Mouse (Mus musculus) liver, postnatal 0 days (tissue): ENCODE results near the gene Gtf2h3. TPM values are rescaled to one million over a fixed set of nuclear protein-coding genes. Genes with fewer than 3 reads are reported as not detected.
"Not testable (repeated sequence)": the region's sequence is repeated elsewhere in the genome, so short reads cannot be mapped to it uniquely, and the experiment has no call there.

Experiments
- ATAC-seq: fragments of 200-750 bp; cut with Nextera tagmentation; 2 replicates; pipeline ENCODE4 v1.8.0; 2017; ENCODE audit warnings: mild to moderate bottlenecking, moderate library complexity
- DNase-seq: peaks from one replicate; pipeline ENCODE4 v3.0.0-alpha.2; 2016
- H3K27ac ChIP-seq: fragments of 300-500 bp; sonication (generic); 2 replicates; pipeline ENCODE4 v1.5.1; 2014; ENCODE audit warnings: antibody characterized with exemption, moderate library complexity, mild to moderate bottlenecking, low read depth
- H3K27me3 ChIP-seq: fragments of 300-500 bp; sonication (generic); 2 replicates; pipeline ENCODE4 v1.6.1; 2014; ENCODE audit warnings: low read length, control low read depth, mixed read lengths; ENCODE audit not compliant: insufficient read depth
- H3K36me3 ChIP-seq: fragments of 300-500 bp; sonication (generic); replicated peaks from 2 replicates; pipeline ENCODE4 v1.6.1; 2014; ENCODE audit warnings: mild to moderate bottlenecking, control low read depth, low read length, moderate library complexity, mixed read lengths; ENCODE audit not compliant: insufficient read depth
- H3K4me1 ChIP-seq: fragments of 300-500 bp; sonication (generic); 2 replicates; pipeline ENCODE4 v1.6.1; 2014; ENCODE audit warnings: antibody characterized with exemption, mild to moderate bottlenecking, control low read depth; ENCODE audit not compliant: insufficient read depth
- H3K4me2 ChIP-seq: fragments of 300-500 bp; sonication (generic); 2 replicates; pipeline ENCODE4 v1.6.1; 2014; ENCODE audit warnings: low read depth, mild to moderate bottlenecking, low read length, moderate library complexity, mixed read lengths
- H3K4me3 ChIP-seq: fragments of 300-500 bp; sonication (generic); 2 replicates; pipeline ENCODE4 v1.5.1; 2014; ENCODE audit warnings: low read depth, low read length
- H3K9ac ChIP-seq: fragments of 300-500 bp; sonication (generic); replicated peaks from 2 replicates; pipeline ENCODE4 v1.6.1; 2014; ENCODE audit warnings: mild to moderate bottlenecking, moderate library complexity
- H3K9me3 ChIP-seq: fragments of 300-500 bp; sonication (generic); 2 replicates; pipeline ENCODE4 v1.6.1; 2016; ENCODE audit warnings: mild to moderate bottlenecking, control low read depth, low read length, mixed read lengths
- CTCF ChIP-seq: sonication (generic); IDR thresholded peaks from 2 replicates; pipeline ENCODE4 v1.5.1; 2016; ENCODE audit warnings: antibody characterized with exemption, low read depth
- EP300 ChIP-seq: IDR thresholded peaks from 2 replicates; pipeline ENCODE4 v1.6.1; 2016; ENCODE audit warnings: antibody characterized with exemption, low read depth, mild to moderate bottlenecking
- WGBS: fragments of 180-500 bp; shearing (Covaris S2); extraction: QIAGEN DNeasy Blood & Tissue Kit; methylation state at CpG from one replicate; pipeline ENCODE4 v1.1.7; 2014; ENCODE audit not compliant: insufficient replicate concordance; 5-methylcytosine and 5-hydroxymethylcytosine counted together
- polyA plus RNA-seq: library from polyadenylated mRNA; unstranded; fragments of >200 nt; fragmentation: Nextera tagmentation; extraction: Ambion mirVana; gene quantifications from 2 replicates; pipeline ENCODE4 v1.2.1, GENCODE M21; 2015

Gtf2h3 gene
- polyA plus RNA-seq, 1 experiment from 2014 or later, result 14.7 TPM

- peak overlapping the region; percentile 82 for H3K4me2 ChIP-seq
- peaks cover 6% of the 10 kb centered on the region for H3K4me1 ChIP-seq
- no peak overlapping the region for H3K27ac ChIP-seq
- DNase-seq (peak; percentile 87), ATAC-seq (peak; percentile 99)
- 14% methylated on average over 30 of the region's 30 CpGs for WGBS
- peak overlapping the region; percentile 59 for H3K4me3 ChIP-seq
- H3K9me3 ChIP-seq, result no peaks in the 10 kb centered on the region
- H3K9ac ChIP-seq, result peak overlapping the region; percentile 52
- H3K36me3 ChIP-seq, result peaks cover 12% of the 10 kb centered on the region
- H3K27me3 ChIP-seq, result no peaks in the 10 kb centered on the region
- TF ChIP-seq CTCF (no peak), EP300 (no peak)
Measured at GRCm38 (mm10) chr5:124598224-124599174, 19.6 kb downstream of the Gtf2h3 start.

GRCm38 (mm10) chr5:124599726-124600125 lies 20.8 kb downstream of the Gtf2h3 start:
- not testable (repeated sequence) for H3K36me3 ChIP-seq, ATAC-seq, H3K9me3 ChIP-seq, H3K4me1 ChIP-seq, H3K9ac ChIP-seq, H3K27me3 ChIP-seq, H3K4me2 ChIP-seq, H3K27ac ChIP-seq, DNase-seq, H3K4me3 ChIP-seq
- WGBS, result 35% methylated on average over 8 of the region's 8 CpGs

- no peak overlapping the region for H3K27ac ChIP-seq
- 55% methylated on average over 5 of the region's 5 CpGs for WGBS
- no peak overlapping the region for H3K4me2 ChIP-seq
- ATAC-seq, result no peak
- peak; percentile 74 for DNase-seq
- no peak overlapping the region for H3K4me3 ChIP-seq
- no peaks in the 10 kb centered on the region for H3K36me3 ChIP-seq
- no peak overlapping the region for H3K9ac ChIP-seq
- H3K27me3 ChIP-seq, result no peaks in the 10 kb centered on the region
- no peaks in the 10 kb centered on the region for H3K9me3 ChIP-seq
- TF ChIP-seq EP300 (no peak), CTCF (peak; percentile 80)
- H3K4me1 ChIP-seq, result peaks cover 10% of the 10 kb centered on the region
Measured at GRCm38 (mm10) chr5:124602349-124602748, 23.4 kb downstream of the Gtf2h3 start.

- ATAC-seq, result peak; percentile 55
- Histone ChIP-seq H3K36me3 (no peaks in the 10 kb centered on the region), H3K27me3 (no peaks in the 10 kb centered on the region), H3K9ac (no peak overlapping the region), H3K4me1 (0 out of 2 replicates have a peak, but pooled peaks cover 4% of the 10 kb centered on the region), H3K4me3 (no peak overlapping the region), H3K9me3 (no peaks in the 10 kb centered on the region), H3K4me2 (no peak overlapping the region), H3K27ac (no peak overlapping the region)
- 66% methylated on average over 4 of the region's 4 CpGs for WGBS
- TF ChIP-seq CTCF (no peak), EP300 (no peak)
- no peak for DNase-seq
Measured at GRCm38 (mm10) chr5:124604296-124604695, 25.4 kb downstream of the Gtf2h3 start.

- no peak overlapping the region for H3K9ac ChIP-seq
- no peak overlapping the region for H3K4me3 ChIP-seq
- TF ChIP-seq EP300 (no peak), CTCF (no peak)
- H3K4me2 ChIP-seq, result no peak overlapping the region
- WGBS, result 61% methylated on average over 17 of the region's 17 CpGs
- H3K36me3 ChIP-seq, result no peaks in the 10 kb centered on the region
- no peaks in the 10 kb centered on the region for H3K27me3 ChIP-seq
- 0 out of 2 replicates have a peak, but pooled peaks cover 4% of the 10 kb centered on the region for H3K4me1 ChIP-seq
- peak; percentile 25 for DNase-seq
- 0 out of 2 replicates have a peak overlapping the region, but pooled peaks have one; percentile 39 for H3K27ac ChIP-seq
- peak; percentile 78 for ATAC-seq
- no peaks in the 10 kb centered on the region for H3K9me3 ChIP-seq
Measured at GRCm38 (mm10) chr5:124605041-124605622, 26.2 kb downstream of the Gtf2h3 start.

- no peaks in the 10 kb centered on the region for H3K4me1 ChIP-seq
- no peaks in the 10 kb centered on the region for H3K36me3 ChIP-seq
- H3K4me2 ChIP-seq, result no peak overlapping the region
- no peaks in the 10 kb centered on the region for H3K9me3 ChIP-seq
- DNase-seq (peak; percentile 48), ATAC-seq (peak; percentile 71)
- no peaks in the 10 kb centered on the region for H3K27me3 ChIP-seq
- H3K27ac ChIP-seq, result no peak overlapping the region
- H3K4me3 ChIP-seq, result no peak overlapping the region
- peak; percentile 54 for TF ChIP-seq CTCF
- no peak for TF ChIP-seq EP300
- no peak overlapping the region for H3K9ac ChIP-seq
- WGBS, result 64% methylated on average over 10 of the region's 10 CpGs
Measured at GRCm38 (mm10) chr5:124610965-124611364, 32.0 kb downstream of the Gtf2h3 start.
